Mouse (Mus musculus) cerebellum, adult 2 months (tissue): Measurements from ENCODE around the gene Etfdh.
A peak's percentile ranks its signal among the peaks of the same experiment; 100 is the strongest.

Experiments used
- CTCF ChIP-seq: fragments of 200-500 bp; IDR thresholded peaks from 2 replicates; pipeline ENCODE4 v1.5.1; 2011; ENCODE audit warnings: low read depth, mild to moderate bottlenecking, control low read depth, low read length, moderate library complexity, borderline replicate concordance; ENCODE audit not compliant: insufficient read depth
- POLR2A ChIP-seq: fragments of 200-500 bp; IDR thresholded peaks from 2 replicates; pipeline ENCODE4 v1.6.1; 2011; ENCODE audit warnings: low read length, control low read depth, borderline replicate concordance; ENCODE audit not compliant: insufficient read depth

GRCm38 (mm10) chr3:79673082-79673481 is 43.8 kb upstream of the Etfdh start:
- TF ChIP-seq CTCF (peak; percentile 60), POLR2A (no peak)
